Mouse (Mus musculus) C2C12 (cell line): ENCODE results near the gene Rbm14. TPM values are rescaled to one million over a fixed set of nuclear protein-coding genes. Genes with fewer than 3 reads are reported as not detected.

Source experiments
- H3K27me3 ChIP-seq: one replicate; pipeline ENCODE4 v1.6.1; 2011; ENCODE audit not compliant: control insufficient read depth, insufficient read depth, insufficient read length
- H3K36me3 ChIP-seq: one replicate; pipeline ENCODE4 v1.6.1; 2011; ENCODE audit not compliant: control insufficient read depth, insufficient read depth
- H3K4me3 ChIP-seq: one replicate; pipeline ENCODE4 v1.5.1; 2011; ENCODE audit warnings: mild to moderate bottlenecking, control low read depth; ENCODE audit not compliant: poor library complexity, insufficient read depth, severe bottlenecking
- H3K79me2 ChIP-seq: one replicate; pipeline ENCODE4 v1.6.1; 2011; ENCODE audit not compliant: control insufficient read depth, insufficient read depth
- H3K79me3 ChIP-seq: one replicate; pipeline ENCODE4 v1.6.1; 2011; ENCODE audit warnings: low read depth, control low read depth
- H3ac ChIP-seq: one replicate; pipeline ENCODE3; 2011; ENCODE audit warnings: low read depth; ENCODE audit not compliant: control insufficient read depth, insufficient read length
- CEBPB ChIP-seq: IDR thresholded peaks from one replicate; pipeline ENCODE4 v1.6.1; 2011; ENCODE audit warnings: low read depth, mild to moderate bottlenecking, control low read depth, moderate library complexity
- CTCF ChIP-seq: IDR thresholded peaks from one replicate; pipeline ENCODE4 v1.5.1; 2011; ENCODE audit not compliant: control insufficient read depth, insufficient read depth, insufficient read length
- FOSL1 ChIP-seq: IDR thresholded peaks from one replicate; pipeline ENCODE4 v1.8.0; 2011; ENCODE audit warnings: mild to moderate bottlenecking, low read length; ENCODE audit not compliant: poor library complexity, insufficient read depth, severe bottlenecking
- MAX ChIP-seq: IDR thresholded peaks from one replicate; pipeline ENCODE4 v1.6.1; 2011; ENCODE audit warnings: mild to moderate bottlenecking, control low read depth
- MYOD1 ChIP-seq: IDR thresholded peaks from one replicate; pipeline ENCODE4 v1.6.1; 2011; ENCODE audit warnings: low read depth; ENCODE audit not compliant: control insufficient read depth, insufficient read length
- MYOG ChIP-seq: IDR thresholded peaks from one replicate; pipeline ENCODE4 v1.6.1; 2011; ENCODE audit not compliant: control insufficient read depth, insufficient read length; ENCODE audit errors: extremely low read depth
- USF1 ChIP-seq: IDR thresholded peaks from one replicate; pipeline ENCODE4 v1.6.1; 2011; ENCODE audit warnings: low read depth, mild to moderate bottlenecking, control low read depth, moderate library complexity
- polyA plus RNA-seq: library from polyadenylated mRNA; unstranded; fragments of >200 nt; fragmentation: generic; extraction: Trizol; gene quantifications from one replicate; pipeline ENCODE4 v1.2.1, GENCODE M21; 2012; ENCODE audit warnings: missing spikeins

Rbm14 gene
- polyA plus RNA-seq, 1 experiment, result 95.2 TPM

- H3K79me3 ChIP-seq, result peaks cover 56% of the 10 kb centered on the region
- H3K27me3 ChIP-seq, result no peaks in the 10 kb centered on the region
- no peak for TF ChIP-seq MAX
- no peak for TF ChIP-seq CTCF
- no peak for TF ChIP-seq MYOG
- no peak for TF ChIP-seq CEBPB
Observed at GRCm38 (mm10) chr19:4810746-4811062, 730 bp downstream of the Rbm14 start.

GRCm38 (mm10) chr19:4810309-4810708, 1.1 kb downstream of the Rbm14 start:
- H3ac ChIP-seq, result peak overlapping the region; percentile 69
- TF ChIP-seq USF1, result no peak
- TF ChIP-seq MYOG, result no peak
- TF ChIP-seq FOSL1, result no peak
- TF ChIP-seq CTCF, result no peak
- no peak for TF ChIP-seq CEBPB
- TF ChIP-seq MYOD1, result no peak
- TF ChIP-seq MAX, result no peak
- peaks cover 14% of the 10 kb centered on the region for H3K36me3 ChIP-seq
- H3K79me3 ChIP-seq, result peaks cover 60% of the 10 kb centered on the region
- H3K4me3 ChIP-seq, result peak overlapping the region; percentile 74
- H3K79me2 ChIP-seq, result peaks cover 70% of the 10 kb centered on the region
- no peaks in the 10 kb centered on the region for H3K27me3 ChIP-seq

More at GRCm38 (mm10) chr19:4810746-4811062, 730 bp downstream of the Rbm14 start:
- Histone ChIP-seq H3ac (peak overlapping the region; percentile 69), H3K4me3 (peak overlapping the region; percentile 74), H3K79me2 (peaks cover 66% of the 10 kb centered on the region), H3K36me3 (peaks cover 11% of the 10 kb centered on the region)

- peaks cover 99% of the 10 kb centered on the region for H3K79me3 ChIP-seq
- H3K4me3 ChIP-seq, result no peak overlapping the region
- TF ChIP-seq USF1 (no peak), FOSL1 (no peak), MYOG (no peak), CEBPB (no peak), MAX (no peak), CTCF (no peak), MYOD1 (no peak)
- no peaks in the 10 kb centered on the region for H3K27me3 ChIP-seq
- peaks cover 100% of the 10 kb centered on the region for H3K79me2 ChIP-seq
- peaks cover 81% of the 10 kb centered on the region for H3K36me3 ChIP-seq
- no peak overlapping the region for H3ac ChIP-seq
Observed at GRCm38 (mm10) chr19:4803283-4803682, 8.2 kb downstream of the Rbm14 start.

GRCm38 (mm10) chr19:4802691-4803091, 8.7 kb downstream of the Rbm14 start:
- peaks cover 83% of the 10 kb centered on the region for H3K36me3 ChIP-seq
- H3K79me3 ChIP-seq, result peaks cover 99% of the 10 kb centered on the region
- no peaks in the 10 kb centered on the region for H3K27me3 ChIP-seq
- H3K4me3 ChIP-seq, result no peak overlapping the region
- peaks cover 100% of the 10 kb centered on the region for H3K79me2 ChIP-seq
- no peak for TF ChIP-seq USF1
- no peak for TF ChIP-seq CEBPB
- no peak for TF ChIP-seq FOSL1
- TF ChIP-seq MYOG, result no peak
- no peak for TF ChIP-seq MYOD1
- H3ac ChIP-seq, result no peak overlapping the region

- no peak for TF ChIP-seq MAX
- TF ChIP-seq USF1, result no peak
- TF ChIP-seq MYOD1, result no peak
- TF ChIP-seq CTCF, result no peak
- no peak for TF ChIP-seq MYOG
- TF ChIP-seq CEBPB, result no peak
- TF ChIP-seq FOSL1, result no peak
- H3K79me3 ChIP-seq, result peaks cover 86% of the 10 kb centered on the region
- H3K4me3 ChIP-seq, result no peak overlapping the region
- H3K27me3 ChIP-seq, result no peaks in the 10 kb centered on the region
- H3K36me3 ChIP-seq, result peaks cover 78% of the 10 kb centered on the region
- peaks cover 99% of the 10 kb centered on the region for H3K79me2 ChIP-seq
- H3ac ChIP-seq, result no peak overlapping the region
Observed at GRCm38 (mm10) chr19:4799083-4799482, 12.4 kb downstream of the Rbm14 start.

- Histone ChIP-seq H3K36me3 (peaks cover 65% of the 10 kb centered on the region), H3K79me2 (peaks cover 96% of the 10 kb centered on the region), H3K4me3 (no peak overlapping the region), H3K79me3 (peaks cover 82% of the 10 kb centered on the region), H3K27me3 (no peaks in the 10 kb centered on the region), H3ac (no peak overlapping the region)
- TF ChIP-seq CEBPB (no peak), FOSL1 (no peak), MAX (no peak), CTCF (no peak), MYOG (no peak), USF1 (no peak), MYOD1 (no peak)
Observed at GRCm38 (mm10) chr19:4797846-4798245, 13.6 kb downstream of the Rbm14 start.
